Mouse (Mus musculus): ENCODE data around the gene Pcsk6. TPM values are rescaled to one million over a fixed set of nuclear protein-coding genes. Genes with fewer than 3 reads are reported as not detected.

Pcsk6 gene
- polyA plus RNA-seq, 1 experiment: 0.06 TPM

DNA sequence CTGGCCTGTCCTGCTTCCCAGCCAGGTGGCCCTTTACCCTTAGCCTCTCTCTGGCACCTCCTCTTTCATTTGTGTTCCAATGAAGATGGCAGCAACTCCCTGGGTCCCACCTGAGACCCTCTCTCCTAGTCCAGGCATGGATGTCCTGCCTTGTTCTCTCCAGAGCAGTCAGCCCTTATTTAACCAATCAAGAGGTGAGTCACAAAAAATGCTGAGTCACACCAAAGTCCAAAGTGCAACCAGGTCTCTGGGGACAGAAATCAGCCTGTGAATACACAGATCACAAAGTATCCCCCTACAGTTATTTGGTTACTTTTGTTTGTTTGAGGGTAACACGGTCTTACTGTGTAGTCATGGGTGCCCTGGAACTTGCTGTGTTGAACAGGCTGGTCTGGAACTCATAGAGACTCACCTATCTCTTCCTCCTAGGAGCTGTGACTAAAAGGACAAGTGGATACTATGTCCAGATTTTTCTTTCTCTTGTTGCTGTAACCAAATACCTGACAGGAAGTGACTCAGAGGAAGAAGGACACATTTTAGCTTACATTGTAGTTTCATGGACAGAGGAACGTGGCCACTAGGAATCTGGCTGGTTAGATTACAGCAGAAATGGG is 38.9 kb upstream of the Pcsk6 start:
- Histone ChIP-seq H3ac (ENCODE audit: control insufficient read depth, insufficient read length, low read depth) (no peak overlapping the region), H3K79me3 (ENCODE audit: low read depth) (no peaks in the 10 kb centered on the region), H3K36me3 (ENCODE audit: control insufficient read depth, insufficient read depth) (no peaks in the 10 kb centered on the region), H3K4me3 (ENCODE audit: insufficient read depth, poor library complexity, severe bottlenecking) (no peak overlapping the region), H3K79me2 (ENCODE audit: control insufficient read depth, insufficient read depth) (no peaks in the 10 kb centered on the region), H3K27me3 (ENCODE audit: control insufficient read depth, insufficient read depth, insufficient read length) (no peaks in the 10 kb centered on the region)
- no peak for TF ChIP-seq FOSL1 (IDR thresholded peaks at IDR 0.05; ENCODE audit: insufficient read depth, low read length, poor library complexity, severe bottlenecking)
- TF ChIP-seq MAX (IDR thresholded peaks at IDR 0.05): no peak
- no peak for TF ChIP-seq CTCF (IDR thresholded peaks at IDR 0.05; ENCODE audit: control insufficient read depth, insufficient read depth, insufficient read length)
- TF ChIP-seq MYOD1 (IDR thresholded peaks at IDR 0.05; ENCODE audit: control insufficient read depth, insufficient read length, low read depth): no peak
- TF ChIP-seq CEBPB (IDR thresholded peaks at IDR 0.05; ENCODE audit: low read depth): no peak
- TF ChIP-seq USF1 (IDR thresholded peaks at IDR 0.05; ENCODE audit: low read depth): no peak
- no peak for TF ChIP-seq MYOG (IDR thresholded peaks at IDR 0.05; ENCODE audit: control insufficient read depth, extremely low read depth, insufficient read length)

DNA sequence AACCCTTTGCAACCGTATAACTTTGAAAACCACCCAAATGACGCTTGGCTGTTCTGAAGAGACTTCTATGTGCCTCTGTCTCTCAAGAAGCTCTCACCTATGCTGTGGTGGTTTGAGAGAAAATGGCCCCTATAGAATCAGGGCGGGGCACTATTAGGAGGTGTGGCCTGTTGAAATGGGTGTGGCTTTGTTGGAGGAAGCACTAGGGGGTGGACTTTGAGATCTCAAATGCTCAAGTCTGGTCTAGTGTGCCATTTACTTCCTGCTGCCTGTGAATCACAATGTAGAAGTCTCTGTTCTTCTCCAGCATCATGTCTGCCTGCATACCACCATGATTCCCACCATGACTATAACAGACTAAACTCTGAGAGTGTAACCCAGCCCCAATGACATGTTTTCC is 21.8 kb upstream of the Pcsk6 start:
- H3K79me2 ChIP-seq (ENCODE audit: control insufficient read depth, insufficient read depth): no peaks in the 10 kb centered on the region
- no peak for TF ChIP-seq MYOG (IDR thresholded peaks at IDR 0.05; ENCODE audit: control insufficient read depth, extremely low read depth, insufficient read length)
- no peak for TF ChIP-seq USF1 (IDR thresholded peaks at IDR 0.05; ENCODE audit: low read depth)
- no peak for TF ChIP-seq MAX (IDR thresholded peaks at IDR 0.05)
- TF ChIP-seq CEBPB (IDR thresholded peaks at IDR 0.05; ENCODE audit: low read depth): no peak
- TF ChIP-seq CTCF (IDR thresholded peaks at IDR 0.05; ENCODE audit: control insufficient read depth, insufficient read depth, insufficient read length): no peak
- no peak for TF ChIP-seq MYOD1 (IDR thresholded peaks at IDR 0.05; ENCODE audit: control insufficient read depth, insufficient read length, low read depth)
- no peak for TF ChIP-seq FOSL1 (IDR thresholded peaks at IDR 0.05; ENCODE audit: insufficient read depth, low read length, poor library complexity, severe bottlenecking)
- no peak overlapping the region for H3K4me3 ChIP-seq (ENCODE audit: insufficient read depth, poor library complexity, severe bottlenecking)

DNA sequence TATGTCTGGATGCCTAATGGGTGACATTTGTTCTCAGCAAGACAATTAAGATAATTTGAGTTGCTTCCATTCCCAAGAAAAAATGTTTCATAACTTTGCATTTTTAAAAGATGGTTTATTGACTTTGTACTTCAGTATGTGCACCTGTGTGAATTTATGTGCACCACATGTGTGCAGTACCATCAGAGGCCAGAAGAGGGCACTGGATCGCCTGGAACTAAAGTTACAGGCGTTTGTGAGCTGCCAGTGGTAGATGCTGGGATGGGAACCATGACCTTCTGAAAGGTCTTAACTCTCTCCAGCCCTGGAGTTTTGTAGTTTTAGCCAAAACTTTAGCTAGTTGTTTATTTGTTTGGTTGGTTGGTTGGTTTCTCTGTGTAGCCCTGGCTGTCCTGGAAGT is 18.3 kb upstream of the Pcsk6 start:
- no peak for TF ChIP-seq MAX (IDR thresholded peaks at IDR 0.05)
- TF ChIP-seq MYOG (IDR thresholded peaks at IDR 0.05; ENCODE audit: control insufficient read depth, extremely low read depth, insufficient read length): no peak
- no peaks in the 10 kb centered on the region for H3K79me2 ChIP-seq (ENCODE audit: control insufficient read depth, insufficient read depth)
- H3K27me3 ChIP-seq (ENCODE audit: control insufficient read depth, insufficient read depth, insufficient read length): no peaks in the 10 kb centered on the region
- no peak overlapping the region for H3ac ChIP-seq (ENCODE audit: control insufficient read depth, insufficient read length, low read depth)
- no peaks in the 10 kb centered on the region for H3K79me3 ChIP-seq (ENCODE audit: low read depth)
- no peak overlapping the region for H3K4me3 ChIP-seq (ENCODE audit: insufficient read depth, poor library complexity, severe bottlenecking)
- no peaks in the 10 kb centered on the region for H3K36me3 ChIP-seq (ENCODE audit: control insufficient read depth, insufficient read depth)

More for the DNA sequence above, 21.8 kb upstream of the Pcsk6 start:
- Histone ChIP-seq H3K27me3 (ENCODE audit: control insufficient read depth, insufficient read depth, insufficient read length) (no peaks in the 10 kb centered on the region), H3K79me3 (ENCODE audit: low read depth) (no peaks in the 10 kb centered on the region), H3K36me3 (ENCODE audit: control insufficient read depth, insufficient read depth) (no peaks in the 10 kb centered on the region), H3ac (ENCODE audit: control insufficient read depth, insufficient read length, low read depth) (no peak overlapping the region)

DNA sequence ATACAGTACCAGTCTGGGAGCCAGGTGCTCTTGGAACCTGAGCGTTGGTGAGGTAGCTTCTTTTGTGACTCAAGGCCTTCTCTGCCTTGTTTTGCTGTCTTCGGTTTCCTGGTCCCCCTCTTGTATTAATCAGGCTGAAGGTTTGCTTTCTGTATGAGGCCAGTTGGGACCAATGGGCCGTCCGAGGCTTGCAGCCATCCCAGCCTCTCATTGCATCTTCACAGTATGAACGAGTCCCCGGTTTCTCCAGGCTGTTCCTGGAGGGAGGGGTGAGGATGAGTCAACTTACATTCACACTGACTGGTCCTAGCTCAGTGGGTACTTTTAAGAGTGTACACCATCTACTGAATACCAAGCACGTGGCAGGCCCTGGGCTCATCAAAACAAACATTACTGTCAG is 553 bp upstream of the Pcsk6 start:
- H3K4me3 ChIP-seq (ENCODE audit: insufficient read depth, poor library complexity, severe bottlenecking): no peak overlapping the region

DNA sequence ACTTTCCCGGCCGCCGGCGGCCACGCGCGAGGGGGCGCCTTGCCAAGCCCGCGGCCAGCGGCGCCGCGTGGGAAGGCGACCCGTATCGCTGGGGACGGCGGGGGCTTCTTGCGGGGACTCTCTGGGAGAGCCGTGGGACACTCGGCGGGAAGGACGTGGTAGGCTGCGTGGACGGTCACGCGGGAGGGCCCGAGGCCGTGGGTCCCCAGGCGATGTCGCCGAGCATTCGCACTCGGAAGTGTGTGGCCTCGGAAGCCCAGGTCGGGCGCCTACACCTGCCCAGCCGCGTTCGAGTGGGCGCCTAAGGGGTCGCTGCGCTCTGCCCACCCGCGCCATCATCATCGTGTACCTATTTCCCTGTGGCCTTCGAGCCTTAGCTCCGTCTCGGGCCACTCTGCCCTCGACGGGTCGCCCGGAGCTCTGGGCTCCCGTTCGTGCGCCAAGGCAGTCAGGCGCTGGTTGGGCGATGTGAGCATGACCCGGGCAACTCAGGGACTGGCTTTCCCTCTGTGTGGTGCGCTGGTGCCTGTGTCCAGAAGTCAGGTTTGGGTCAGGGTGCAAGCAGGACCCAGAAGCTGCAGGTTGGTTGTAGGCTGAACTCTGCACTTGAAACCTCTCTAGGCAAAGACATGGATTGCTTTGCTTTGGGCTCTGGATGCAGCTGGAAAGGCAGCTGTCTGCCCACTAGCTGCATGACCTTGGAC is 1.1 kb downstream of the Pcsk6 start:
- Histone ChIP-seq H3K79me3 (ENCODE audit: low read depth) (no peaks in the 10 kb centered on the region), H3K4me3 (ENCODE audit: insufficient read depth, poor library complexity, severe bottlenecking) (no peak overlapping the region), H3ac (ENCODE audit: control insufficient read depth, insufficient read length, low read depth) (no peak overlapping the region), H3K79me2 (ENCODE audit: control insufficient read depth, insufficient read depth) (no peaks in the 10 kb centered on the region), H3K27me3 (ENCODE audit: control insufficient read depth, insufficient read depth, insufficient read length) (peaks cover 56% of the 10 kb centered on the region), H3K36me3 (ENCODE audit: control insufficient read depth, insufficient read depth) (no peaks in the 10 kb centered on the region)
- no peak for TF ChIP-seq CEBPB (IDR thresholded peaks at IDR 0.05; ENCODE audit: low read depth)
- no peak for TF ChIP-seq CTCF (IDR thresholded peaks at IDR 0.05; ENCODE audit: control insufficient read depth, insufficient read depth, insufficient read length)
- no peak for TF ChIP-seq FOSL1 (IDR thresholded peaks at IDR 0.05; ENCODE audit: insufficient read depth, low read length, poor library complexity, severe bottlenecking)
- TF ChIP-seq MYOD1 (IDR thresholded peaks at IDR 0.05; ENCODE audit: control insufficient read depth, insufficient read length, low read depth): no peak
- no peak for TF ChIP-seq USF1 (IDR thresholded peaks at IDR 0.05; ENCODE audit: low read depth)
- no peak for TF ChIP-seq MAX (IDR thresholded peaks at IDR 0.05)
- no peak for TF ChIP-seq MYOG (IDR thresholded peaks at IDR 0.05; ENCODE audit: control insufficient read depth, extremely low read depth, insufficient read length)

More for the DNA sequence above, 553 bp upstream of the Pcsk6 start:
- Histone ChIP-seq H3K79me3 (ENCODE audit: low read depth) (no peaks in the 10 kb centered on the region), H3K79me2 (ENCODE audit: control insufficient read depth, insufficient read depth) (no peaks in the 10 kb centered on the region), H3ac (ENCODE audit: control insufficient read depth, insufficient read length, low read depth) (no peak overlapping the region), H3K27me3 (ENCODE audit: control insufficient read depth, insufficient read depth, insufficient read length) (peaks cover 63% of the 10 kb centered on the region), H3K36me3 (ENCODE audit: control insufficient read depth, insufficient read depth) (no peaks in the 10 kb centered on the region)
- no peak for TF ChIP-seq CEBPB (IDR thresholded peaks at IDR 0.05; ENCODE audit: low read depth)
- TF ChIP-seq MYOD1 (IDR thresholded peaks at IDR 0.05; ENCODE audit: control insufficient read depth, insufficient read length, low read depth): no peak
- no peak for TF ChIP-seq USF1 (IDR thresholded peaks at IDR 0.05; ENCODE audit: low read depth)
- no peak for TF ChIP-seq FOSL1 (IDR thresholded peaks at IDR 0.05; ENCODE audit: insufficient read depth, low read length, poor library complexity, severe bottlenecking)
- no peak for TF ChIP-seq MYOG (IDR thresholded peaks at IDR 0.05; ENCODE audit: control insufficient read depth, extremely low read depth, insufficient read length)
- no peak for TF ChIP-seq CTCF (IDR thresholded peaks at IDR 0.05; ENCODE audit: control insufficient read depth, insufficient read depth, insufficient read length)
- no peak for TF ChIP-seq MAX (IDR thresholded peaks at IDR 0.05)
